Mouse (Mus musculus) thymus, postnatal 0 days (tissue): ENCODE results near the gene Smad6. TPM values are rescaled to one million over a fixed set of nuclear protein-coding genes. Genes with fewer than 3 reads are reported as not detected.
A peak's percentile ranks its signal among the peaks of the same experiment; 100 is the strongest.

Source experiments
- DNase-seq: peaks from one replicate; pipeline ENCODE4 v3.0.0-alpha.2; 2015; ENCODE audit warnings: low spot score
- polyA plus RNA-seq: library from polyadenylated mRNA; unstranded; fragments of >200 nt; fragmentation: Nextera tagmentation; extraction: Ambion mirVana; gene quantifications from 2 replicates; pipeline ENCODE4 v1.2.1, GENCODE M21; 2015

Gene Smad6
- polyA plus RNA-seq, 1 experiment from 2014 or later: 1.4 TPM

DNA sequence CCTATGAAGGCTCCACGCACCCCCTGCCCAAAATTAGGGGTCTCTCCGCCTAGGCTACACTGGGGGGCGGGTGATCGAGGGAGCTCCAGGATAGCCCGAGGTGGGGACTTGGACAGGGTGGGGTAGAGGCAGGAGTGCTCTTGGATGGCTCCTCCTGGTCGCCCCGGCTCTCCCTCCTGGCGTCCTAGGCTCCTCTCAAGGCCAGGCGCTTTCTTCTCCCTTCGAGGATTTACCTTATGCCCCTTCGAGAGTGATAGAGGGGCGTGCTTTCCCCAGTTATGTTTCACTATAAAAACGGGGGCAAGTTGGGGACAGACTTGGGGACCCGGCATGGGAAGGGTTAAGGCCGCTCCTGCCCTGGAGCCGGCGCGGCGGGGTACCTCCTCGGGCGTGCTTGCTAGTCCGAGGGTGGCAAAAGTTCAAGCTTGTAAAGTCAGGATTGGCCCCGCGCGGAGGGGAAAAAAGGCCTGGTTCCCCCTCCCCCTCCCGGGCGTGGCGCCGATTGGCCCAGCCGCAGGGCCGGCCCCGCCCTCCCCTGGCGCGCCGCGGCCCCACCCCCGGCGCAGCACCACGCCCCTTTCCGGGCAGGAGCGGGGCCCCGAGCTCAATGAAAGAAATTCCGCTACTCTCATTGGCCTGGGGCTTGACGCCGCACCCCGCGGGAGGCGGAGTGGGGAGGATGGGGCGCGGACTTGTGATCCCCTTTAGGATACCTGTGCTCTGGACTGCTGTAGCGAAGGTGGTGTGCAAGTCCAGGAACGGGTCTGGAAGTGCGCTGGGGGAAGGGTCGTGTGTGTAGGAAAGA is 905 bp upstream of the Smad6 start:
- DNase-seq: peak; percentile 95

DNA sequence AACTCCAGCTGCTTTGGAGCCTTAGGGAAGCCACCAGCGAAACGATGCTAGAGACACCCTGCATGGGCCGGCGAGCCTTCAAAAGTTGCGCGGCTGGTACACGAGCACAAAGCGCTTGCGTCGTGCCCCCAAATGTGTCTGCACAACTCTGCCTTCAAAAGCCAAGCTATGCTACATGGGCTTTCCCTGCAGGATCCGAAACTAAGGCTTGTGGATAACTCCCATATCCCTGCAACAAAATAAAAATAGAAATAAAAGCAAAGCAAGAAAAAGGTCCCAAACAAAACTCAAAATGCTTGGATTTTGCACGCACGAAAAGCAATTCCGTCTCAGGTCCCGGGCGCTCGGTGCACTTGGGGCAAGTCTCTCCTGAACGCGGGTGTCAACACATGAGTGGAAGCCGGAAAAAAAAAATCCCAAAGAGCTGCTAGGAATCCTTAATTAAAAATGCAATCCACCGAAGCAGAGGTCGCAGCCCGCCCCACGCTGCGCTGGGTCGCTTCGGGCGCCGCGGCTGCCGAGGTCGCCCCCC is 474 bp downstream of the Smad6 start:
- peak; percentile 26 for DNase-seq

DNA sequence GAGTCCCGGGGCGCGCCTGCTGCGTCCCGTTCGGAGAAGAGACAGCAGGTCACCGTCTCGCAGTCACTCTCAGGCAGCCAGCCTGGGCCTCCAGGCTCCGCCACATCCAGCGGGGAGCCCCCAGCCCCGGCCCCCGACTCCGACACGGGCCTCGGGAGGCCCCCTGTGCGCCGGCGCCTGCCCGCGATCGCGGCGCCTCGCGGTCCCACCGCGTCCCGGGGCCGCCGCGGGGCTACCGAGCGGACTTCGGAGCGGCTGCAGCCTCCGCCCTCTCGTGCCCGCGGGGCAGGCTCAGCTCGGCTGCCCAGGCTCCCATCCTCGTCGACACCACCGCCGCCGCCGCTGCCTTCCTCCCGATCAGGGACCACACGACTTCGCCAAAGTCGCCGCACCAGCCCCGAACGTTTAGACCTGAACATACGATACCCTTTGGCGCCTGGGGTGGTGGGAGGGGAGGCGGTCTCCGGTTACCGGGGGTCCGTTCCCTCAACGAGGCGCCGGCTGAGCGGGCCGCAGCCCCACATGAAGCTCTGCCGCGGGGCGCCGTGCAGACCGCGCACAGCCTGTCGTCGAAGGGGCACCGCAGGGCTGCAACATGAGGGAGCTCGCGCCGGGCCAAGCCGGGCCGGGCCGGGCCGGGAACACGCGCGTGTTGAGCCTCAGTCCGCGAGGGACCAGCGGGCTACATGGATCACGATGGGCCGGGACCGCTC is 1.1 kb downstream of the Smad6 start:
- DNase-seq: peak; percentile 21

GRCm38 (mm10) chr9:64020171-64020605 is 1.7 kb downstream of the Smad6 start:
- no peak for DNase-seq

DNA sequence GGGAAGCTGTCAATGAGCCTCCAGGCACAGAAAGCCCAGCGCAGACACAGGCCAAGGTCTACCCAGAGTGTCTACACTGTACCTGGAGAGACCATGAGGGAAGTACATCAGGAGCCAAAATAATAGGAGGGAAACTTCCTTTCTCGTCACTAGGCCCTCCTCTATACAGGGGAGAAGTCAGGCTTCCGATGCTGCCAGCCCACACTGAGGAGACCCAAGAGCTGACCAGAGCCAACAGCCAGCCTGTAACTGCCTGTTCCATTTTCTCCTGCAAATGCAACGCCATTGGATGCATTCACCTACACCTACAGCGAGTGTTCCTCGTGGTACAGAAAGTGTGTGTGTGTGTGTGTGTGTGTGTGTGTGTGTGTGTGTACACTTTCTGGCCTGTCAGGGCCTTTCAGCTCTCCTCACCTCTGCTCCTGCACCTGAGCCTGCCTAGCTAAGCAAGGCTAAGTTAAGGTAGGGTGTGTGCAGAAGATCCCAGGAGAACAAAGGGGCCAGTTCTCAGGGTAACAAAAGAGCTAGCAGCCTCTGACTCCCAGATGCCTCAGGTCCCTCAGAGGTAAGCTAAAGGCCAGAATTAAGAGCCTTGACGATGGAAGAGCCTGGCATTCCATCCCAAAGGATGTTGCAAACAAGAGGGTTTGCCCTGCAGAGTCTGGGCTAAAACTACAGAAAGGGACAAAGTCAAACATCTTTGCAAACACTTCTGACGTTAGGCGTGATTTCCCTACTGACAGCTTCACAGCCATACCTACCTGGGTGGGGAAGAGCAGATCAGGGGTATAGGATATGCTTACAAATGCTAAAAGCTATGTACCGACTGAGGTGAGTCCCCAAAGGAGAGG is 2.6 kb downstream of the Smad6 start:
- no peak for DNase-seq

- peak; percentile 25 for DNase-seq
Measured at GRCm38 (mm10) chr9:64017861-64018793, 3.7 kb downstream of the Smad6 start.

DNA sequence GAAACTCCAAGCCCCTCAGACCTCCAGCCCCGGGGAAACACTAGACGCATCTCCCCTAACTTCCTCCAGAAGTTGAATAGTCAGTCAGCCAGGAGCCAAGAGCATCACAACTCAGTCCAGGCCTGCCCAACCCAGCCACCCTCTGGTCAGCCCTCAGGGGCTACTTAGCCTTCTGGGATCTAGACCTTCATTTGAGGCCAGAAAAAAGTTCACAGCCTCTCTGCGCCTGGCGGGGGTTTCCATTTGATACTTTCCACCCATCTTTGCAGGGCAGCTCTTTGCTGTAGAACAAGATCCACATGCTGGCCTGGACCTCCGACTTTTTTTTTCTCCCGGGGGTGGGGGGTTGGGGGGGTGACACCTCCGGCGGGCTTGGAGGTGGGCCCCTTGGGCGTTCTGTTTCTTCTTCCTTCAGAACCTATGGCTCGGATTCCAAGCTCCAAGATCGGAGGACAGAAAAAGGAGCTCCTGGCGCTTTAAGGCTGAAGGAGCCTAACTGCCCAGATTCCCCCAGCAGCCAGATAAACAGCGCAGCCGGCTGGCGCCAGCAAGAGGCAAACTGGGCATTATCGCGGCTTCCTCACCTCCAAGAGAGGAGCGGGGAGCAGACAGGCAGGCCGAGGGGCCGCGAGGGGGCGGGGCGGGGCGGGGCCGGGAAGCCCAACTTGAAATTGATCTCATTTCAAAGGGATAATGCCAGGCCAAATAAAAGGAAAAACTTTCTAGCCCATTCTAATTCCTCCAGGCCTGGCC is 5.0 kb downstream of the Smad6 start:
- DNase-seq: no peak

DNA sequence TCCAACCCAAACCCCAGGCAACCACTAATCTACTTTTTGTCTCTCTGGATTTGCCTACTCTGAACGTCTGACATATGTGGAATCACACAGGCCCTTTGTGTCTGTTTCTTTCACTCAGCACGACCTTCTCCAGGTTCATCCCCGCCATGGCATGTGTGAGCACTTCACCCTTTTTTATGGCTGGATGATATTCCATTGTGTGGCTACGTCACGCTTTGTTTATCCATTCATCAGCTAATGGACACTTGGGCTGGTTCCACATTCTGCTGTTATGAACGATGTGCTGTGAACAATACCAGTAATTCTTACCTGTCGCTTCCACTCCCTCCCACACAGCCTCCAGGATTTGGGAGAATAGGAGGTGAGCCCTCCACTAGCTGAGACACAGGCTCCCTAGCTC is 5.8 kb downstream of the Smad6 start:
- no peak for DNase-seq

- no peak for DNase-seq
Measured at GRCm38 (mm10) chr9:64014801-64015200, 7.1 kb downstream of the Smad6 start.

GRCm38 (mm10) chr9:64011356-64011755 is 10.5 kb downstream of the Smad6 start:
- no peak for DNase-seq

DNA sequence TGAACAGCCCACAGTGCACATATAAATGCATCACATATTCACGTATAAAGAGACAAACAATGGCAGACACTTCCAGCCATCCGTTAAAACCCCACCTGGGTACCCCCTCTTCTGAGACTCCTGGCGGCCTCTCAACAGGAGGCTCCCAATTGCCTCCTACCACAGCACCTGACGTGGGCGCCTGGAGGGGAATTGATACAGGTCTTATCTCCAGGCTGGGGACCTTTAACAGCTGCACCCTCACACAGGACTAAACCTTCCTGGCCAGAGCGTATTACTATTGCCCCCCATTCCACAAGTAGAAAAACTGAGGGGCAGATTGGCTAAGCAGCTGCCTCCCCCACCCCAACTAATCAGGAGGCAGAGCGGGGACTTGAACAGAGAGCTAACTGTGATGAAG is 18.9 kb downstream of the Smad6 start:
- no peak for DNase-seq

DNA sequence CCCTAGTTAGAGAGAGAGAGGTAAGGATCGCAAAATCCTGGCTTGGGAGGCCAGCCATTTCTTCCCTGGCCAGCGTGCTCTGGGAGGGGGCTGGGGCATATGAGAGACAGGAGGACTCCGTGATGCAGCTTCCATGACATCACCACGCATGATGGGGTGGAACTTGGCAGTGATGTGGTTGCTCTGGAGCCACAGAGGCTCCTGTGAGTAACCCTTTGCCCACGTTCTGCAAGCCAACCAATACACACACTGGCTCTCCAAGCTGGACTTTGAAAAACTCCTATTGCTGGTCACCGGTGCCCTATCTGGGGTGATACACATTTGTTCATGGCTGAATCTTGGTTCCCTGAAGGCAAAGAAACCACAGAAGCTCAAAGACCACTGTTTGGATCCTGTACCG is 20.8 kb downstream of the Smad6 start:
- no peak for DNase-seq

GRCm38 (mm10) chr9:64000085-64000484 is 21.8 kb downstream of the Smad6 start:
- DNase-seq: no peak

- no peak for DNase-seq
Measured at GRCm38 (mm10) chr9:63999194-63999593, 22.7 kb downstream of the Smad6 start.

DNA sequence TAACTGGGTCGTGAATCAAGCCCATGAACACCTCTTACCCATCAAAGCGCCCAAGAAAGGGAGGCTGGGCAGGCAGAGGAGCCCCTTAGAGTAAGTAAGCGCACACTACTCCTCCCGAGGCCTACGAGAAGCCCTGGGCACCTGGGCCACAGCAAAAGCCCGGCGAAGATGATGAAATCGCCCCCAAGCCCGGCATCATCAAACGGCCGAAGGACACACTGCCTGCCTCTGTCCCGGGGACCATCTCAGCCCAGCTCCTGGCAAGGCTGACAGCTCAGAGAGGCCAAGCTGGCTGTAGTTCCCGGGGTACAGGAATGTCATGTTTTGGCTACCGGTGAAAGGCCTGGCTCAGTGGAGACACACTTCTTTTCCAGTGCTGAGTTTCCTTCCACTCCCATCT is 23.8 kb downstream of the Smad6 start:
- no peak for DNase-seq

- no peak for DNase-seq
Measured at GRCm38 (mm10) chr9:63997439-63997838, 24.4 kb downstream of the Smad6 start.

- DNase-seq: no peak
Measured at GRCm38 (mm10) chr9:63993256-63993655, 28.6 kb downstream of the Smad6 start.

DNA sequence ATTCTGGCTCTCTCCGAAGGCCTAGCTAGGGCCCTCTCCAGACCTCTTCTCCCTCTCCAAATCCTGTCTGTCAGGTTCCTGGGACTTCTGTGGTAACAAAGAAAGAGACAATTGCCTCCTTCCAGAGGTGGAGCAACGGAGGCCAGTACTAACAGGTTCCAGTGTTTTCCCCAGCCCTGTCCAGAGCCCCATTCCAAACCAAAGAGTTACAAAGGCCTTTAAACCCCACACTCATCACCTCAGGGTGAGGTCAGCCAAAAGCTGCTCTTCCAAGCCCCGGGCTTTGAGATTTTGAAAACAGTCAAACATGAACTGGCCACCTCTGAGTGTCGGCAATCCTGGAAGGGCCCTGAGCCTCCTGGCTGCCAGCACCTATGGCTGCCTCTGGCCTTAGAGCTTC is 29.1 kb downstream of the Smad6 start:
- no peak for DNase-seq

GRCm38 (mm10) chr9:63991193-63991592 is 30.7 kb downstream of the Smad6 start:
- DNase-seq: no peak

DNA sequence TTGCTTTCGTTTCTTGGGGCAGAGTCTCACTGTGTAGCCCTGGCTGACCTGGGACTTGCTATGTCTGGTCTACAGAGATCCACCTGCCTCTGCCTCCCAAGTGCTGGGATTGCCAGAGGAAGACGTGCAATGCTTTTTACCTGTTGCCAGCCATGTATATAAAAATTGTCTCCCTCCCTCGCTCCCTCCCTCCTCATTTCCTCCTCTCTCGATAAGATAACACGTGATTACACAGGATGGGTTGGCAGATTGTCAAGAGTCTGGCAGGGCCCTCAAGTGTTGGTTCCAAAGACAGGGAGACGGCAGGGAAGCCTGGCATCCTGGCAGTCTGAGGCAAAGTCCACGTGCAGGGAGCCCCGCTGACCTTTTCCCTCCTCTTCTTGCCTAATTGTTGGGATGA is 32.2 kb downstream of the Smad6 start:
- DNase-seq: peak; percentile 15
